Mouse (Mus musculus) megakaryocyte, embryonic 14.5 days (primary cell): ENCODE results near the gene Adamts7.

Experiments
- FLI1 ChIP-seq: IDR thresholded peaks from 2 replicates; pipeline ENCODE4 v1.6.1; 2012; ENCODE audit warnings: low read length, inconsistent platforms, mixed read lengths
- GATA1 ChIP-seq: IDR thresholded peaks from 3 replicates; pipeline ENCODE4 v1.6.1; 2012; ENCODE audit warnings: mixed read lengths, low read length, inconsistent platforms, borderline replicate concordance

- no peak for TF ChIP-seq GATA1
- no peak for TF ChIP-seq FLI1
Observed at GRCm38 (mm10) chr9:90200501-90200900, 37.6 kb downstream of the Adamts7 start.
